Mouse (Mus musculus) olfactory bulb, adult 2 months (tissue): ENCODE results near the gene Phpt1. TPM values are rescaled to one million over a fixed set of nuclear protein-coding genes. Genes with fewer than 3 reads are reported as not detected.
"Not testable (repeated sequence)": the region's sequence is repeated elsewhere in the genome, so short reads cannot be mapped to it uniquely, and the experiment has no call there.

Source experiments
- H3K27ac ChIP-seq: fragments of 200-500 bp; 2 replicates; pipeline ENCODE4 v1.5.1; 2012; ENCODE audit warnings: low read depth, low read length; ENCODE audit not compliant: insufficient read depth
- H3K4me1 ChIP-seq: fragments of 200-500 bp; 2 replicates; pipeline ENCODE4 v1.6.1; 2012; ENCODE audit warnings: low read length; ENCODE audit not compliant: control insufficient read depth, insufficient read depth
- H3K4me3 ChIP-seq: fragments of 200-500 bp; 2 replicates; pipeline ENCODE4 v1.5.1; 2012; ENCODE audit warnings: mild to moderate bottlenecking, low read depth, low read length, moderate library complexity; ENCODE audit not compliant: insufficient read depth
- CTCF ChIP-seq: fragments of 200-500 bp; IDR thresholded peaks from 2 replicates; pipeline ENCODE4 v1.5.1; 2012; ENCODE audit warnings: low read depth, mild to moderate bottlenecking, low read length, moderate library complexity; ENCODE audit not compliant: insufficient read depth
- POLR2A ChIP-seq: fragments of 200-500 bp; IDR thresholded peaks from 2 replicates; pipeline ENCODE4 v1.6.1; 2012; ENCODE audit warnings: mild to moderate bottlenecking, low read depth, low read length, moderate library complexity; ENCODE audit not compliant: insufficient read depth
- WGBS: fragments of 180-500 bp; shearing (Covaris S2); methylation state at CpG from one replicate; pipeline ENCODE4 v1.1.7; 2018; 5-methylcytosine and 5-hydroxymethylcytosine counted together
- polyA plus RNA-seq: library from polyadenylated mRNA; stranded (reverse); fragments of >200 nt; gene quantifications from 2 replicates; pipeline ENCODE4 v1.2.4, GENCODE M21; 2012; ENCODE audit warnings: low replicate concordance; ENCODE audit not compliant: missing spikeins, insufficient read depth, insufficient read length

The Phpt1 gene
- polyA plus RNA-seq, 1 experiment: not detected

GRCm38 (mm10) chr2:25557221-25557963 lies 17.6 kb downstream of the Phpt1 start, which contains the start of gene Edf1:
Edf1 (plus strand) TSS chr2:25557847.
- Histone ChIP-seq H3K27ac (peak within 1 kb of the TSS; percentile 66), H3K4me1 (peaks cover 3% of the 10 kb centered on the region; the same call in 1 of the 2 replicates), H3K4me3 (peak within 1 kb of the TSS; percentile 83)
- WGBS: under 1% methylated on average over 61 of the region's 61 CpGs
- TF ChIP-seq CTCF (peak; percentile 12; the same call in 1 of the 2 replicates), POLR2A (peak; percentile 77)

GRCm38 (mm10) chr2:25556296-25556695 lies 18.7 kb downstream of the Phpt1 start:
- H3K4me1 ChIP-seq: peaks cover 3% of the 10 kb centered on the region; the same call in 1 of the 2 replicates
- WGBS: 63% methylated on average over 1 of the region's 1 CpGs
- H3K27ac ChIP-seq: no peak overlapping the region
- no peak for TF ChIP-seq CTCF
- no peak for TF ChIP-seq POLR2A
- H3K4me3 ChIP-seq: no peak overlapping the region

GRCm38 (mm10) chr2:25555479-25555878 lies 19.5 kb downstream of the Phpt1 start:
- 54% methylated on average over 2 of the region's 2 CpGs for WGBS
- H3K27ac ChIP-seq: not testable (repeated sequence)

GRCm38 (mm10) chr2:25553171-25553786 lies 21.7 kb downstream of the Phpt1 start:
- H3K27ac ChIP-seq, H3K4me3 ChIP-seq, H3K4me1 ChIP-seq: not testable (repeated sequence)
- WGBS: 83% methylated on average over 4 of the region's 4 CpGs

More at GRCm38 (mm10) chr2:25555479-25555878, 19.5 kb downstream of the Phpt1 start:
- not testable (repeated sequence) for H3K4me3 ChIP-seq, H3K4me1 ChIP-seq

- H3K4me1 ChIP-seq: 0 out of 2 replicates have a peak, but pooled peaks cover 1% of the 10 kb centered on the region
- TF ChIP-seq POLR2A (no peak), CTCF (no peak)
- H3K27ac ChIP-seq: no peak overlapping the region
- no peak overlapping the region for H3K4me3 ChIP-seq
- 29% methylated on average over 5 of the region's 5 CpGs for WGBS
These were observed 23.8 kb downstream of the Phpt1 start for GRCm38 (mm10) chr2:25551186-25551585.

- H3K4me3 ChIP-seq: no peak overlapping the region
- TF ChIP-seq POLR2A (no peak), CTCF (no peak)
- peaks cover 7% of the 10 kb centered on the region; the same call in 1 of the 2 replicates for H3K4me1 ChIP-seq
- WGBS: 74% methylated on average over 9 of the region's 9 CpGs
- H3K27ac ChIP-seq: no peak overlapping the region
These were observed 25.7 kb downstream of the Phpt1 start for GRCm38 (mm10) chr2:25549021-25549991.

GRCm38 (mm10) chr2:25546811-25547491 lies 28.1 kb downstream of the Phpt1 start, which contains the start of gene Traf2:
Traf2 (minus strand) TSS chr2:25546940.
- 2% methylated on average over 48 of the region's 48 CpGs for WGBS
- no peak for TF ChIP-seq CTCF
- peak; percentile 40 for TF ChIP-seq POLR2A
- Histone ChIP-seq H3K27ac (peak within 1 kb of the TSS; percentile 37), H3K4me3 (peak within 1 kb of the TSS; percentile 72), H3K4me1 (peaks cover 7% of the 10 kb centered on the region; the same call in 1 of the 2 replicates)

- TF ChIP-seq CTCF (no peak), POLR2A (no peak)
- H3K4me3 ChIP-seq: peak overlapping the region; percentile 72
- H3K27ac ChIP-seq: peak overlapping the region; percentile 37
- WGBS: 8% methylated on average over 43 of the region's 43 CpGs
- peaks cover 7% of the 10 kb centered on the region; the same call in 1 of the 2 replicates for H3K4me1 ChIP-seq
These were observed 28.8 kb downstream of the Phpt1 start for GRCm38 (mm10) chr2:25545996-25546810.
